Mouse (Mus musculus): ENCODE measurements at regions not wholly inside any gene's neighbourhood (a gene's known extent, or its start where the extent isn't known, plus 50 kb on each side); places are given as distances from the start of the nearest gene placed in this dataset.

DNA sequence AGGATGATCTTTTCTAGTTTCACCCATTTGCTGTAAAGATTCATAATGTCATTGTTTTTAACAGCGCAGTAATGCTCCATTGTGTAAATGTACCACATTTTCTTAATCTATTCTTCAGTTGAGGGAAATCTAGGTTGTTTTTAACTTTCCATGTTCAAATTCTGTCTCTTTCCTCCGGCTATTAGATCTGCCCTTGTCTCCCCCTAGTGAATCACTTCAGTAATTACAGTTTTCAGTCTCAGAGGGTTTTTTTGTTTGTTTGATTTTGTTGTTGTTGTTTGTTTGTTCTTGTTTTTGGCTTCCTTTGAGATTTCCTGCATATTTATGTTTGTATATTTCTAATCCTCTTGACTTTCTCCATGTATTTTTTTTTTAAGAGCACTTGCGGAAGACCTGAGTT, 194.8 kb upstream of the Thsd7b start:
- H3K27me3 ChIP-seq = no peaks in the 10 kb centered on the region
- H3K4me3 ChIP-seq = no peak overlapping the region
- no peaks in the 10 kb centered on the region for H3K36me3 ChIP-seq
- no peak overlapping the region for H3K9ac ChIP-seq
- no peaks in the 10 kb centered on the region for H3K4me1 ChIP-seq (replicated peaks)
- ATAC-seq (ENCODE audit: low read depth) = no peak
- WGBS = 68% methylated on average over 3 of the region's 3 CpGs
- H3K27ac ChIP-seq (replicated peaks) = no peak overlapping the region
- no peak overlapping the region for H3K4me2 ChIP-seq
- no peaks in the 10 kb centered on the region for H3K9me3 ChIP-seq

DNA sequence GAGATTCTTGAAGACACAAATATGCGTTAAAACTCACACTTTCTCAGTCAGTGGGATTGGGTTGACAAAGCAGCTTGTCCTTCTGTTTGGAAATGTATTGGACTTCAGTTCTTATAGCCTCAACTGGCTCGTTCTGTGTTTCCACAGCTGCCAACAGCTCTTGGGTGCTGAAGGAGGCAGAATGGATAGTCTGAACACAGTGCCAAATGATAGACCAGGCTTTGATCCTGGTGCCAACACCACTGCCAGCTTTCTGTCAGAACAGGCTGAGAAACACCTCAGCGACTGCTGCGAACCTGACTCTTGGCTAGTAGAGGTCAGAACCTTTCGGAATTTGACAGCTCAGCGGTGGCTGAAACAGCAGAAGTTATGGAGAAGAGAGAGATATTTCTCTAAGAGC, 215.9 kb upstream of the Thsd7b start:
- H3K4me2 ChIP-seq = no peak overlapping the region
- H3K9ac ChIP-seq = no peak overlapping the region
- no peaks in the 10 kb centered on the region for H3K9me3 ChIP-seq
- H3K4me3 ChIP-seq = no peak overlapping the region
- no peak overlapping the region for H3K27ac ChIP-seq (replicated peaks)
- H3K36me3 ChIP-seq = no peaks in the 10 kb centered on the region
- H3K27me3 ChIP-seq = no peaks in the 10 kb centered on the region
- 83% methylated on average over 6 of the region's 6 CpGs for WGBS
- no peaks in the 10 kb centered on the region for H3K4me1 ChIP-seq (replicated peaks)
- ATAC-seq (ENCODE audit: low read depth) = no peak

DNA sequence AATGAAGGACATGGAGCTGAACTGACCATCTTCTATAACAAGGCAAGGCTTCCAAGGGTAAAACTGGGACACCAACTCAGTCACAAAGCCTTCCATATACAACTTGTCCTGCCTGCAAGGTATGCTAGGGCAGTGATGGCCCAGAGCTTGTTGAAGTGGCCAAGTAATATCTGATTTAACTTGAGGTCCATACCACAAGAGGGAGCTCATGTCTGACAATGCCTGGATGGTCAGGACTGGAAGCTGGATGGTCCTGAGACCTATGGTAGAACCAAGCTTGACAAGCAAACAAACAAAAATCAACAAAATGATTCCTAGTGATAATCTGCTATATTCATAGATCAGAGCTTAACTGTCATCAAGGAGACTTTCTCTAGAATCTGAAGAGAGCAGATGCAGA, 217.8 kb upstream of the Thsd7b start:
- H3K4me1 ChIP-seq (replicated peaks) = no peaks in the 10 kb centered on the region
- H3K27me3 ChIP-seq = no peaks in the 10 kb centered on the region
- no peak overlapping the region for H3K4me3 ChIP-seq
- ATAC-seq (ENCODE audit: low read depth) = no peak
- H3K36me3 ChIP-seq = no peaks in the 10 kb centered on the region
- H3K4me2 ChIP-seq = no peak overlapping the region
- H3K9ac ChIP-seq = no peak overlapping the region
- no peak overlapping the region for H3K27ac ChIP-seq (replicated peaks)
- H3K9me3 ChIP-seq = no peaks in the 10 kb centered on the region

DNA sequence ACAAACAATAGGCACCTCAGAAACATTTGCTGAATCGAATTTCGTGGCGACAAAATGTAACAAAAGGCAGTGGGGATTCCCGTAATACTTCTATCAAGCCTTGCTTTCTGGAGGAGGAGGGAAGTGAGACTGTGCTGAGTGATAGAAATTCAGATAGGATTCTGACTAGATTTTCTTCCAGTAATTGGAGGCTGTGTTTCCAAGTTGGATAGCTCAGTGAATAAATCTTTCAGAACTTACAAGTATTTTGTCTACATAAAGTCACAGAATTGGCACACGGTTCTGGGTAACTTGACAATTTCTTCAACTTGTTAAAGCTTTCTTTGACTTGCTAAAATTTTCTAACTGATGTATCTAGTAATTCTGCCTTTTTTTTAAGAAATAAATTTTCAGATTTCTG, 239.4 kb upstream of the Thsd7b start:
- no peaks in the 10 kb centered on the region for H3K36me3 ChIP-seq
- H3K27me3 ChIP-seq = no peaks in the 10 kb centered on the region
- H3K9ac ChIP-seq = no peak overlapping the region
- H3K4me3 ChIP-seq = no peak overlapping the region
- no peak for ATAC-seq (ENCODE audit: low read depth)
- no peak overlapping the region for H3K27ac ChIP-seq (replicated peaks)
- no peaks in the 10 kb centered on the region for H3K9me3 ChIP-seq
- no peaks in the 10 kb centered on the region for H3K4me1 ChIP-seq (replicated peaks)
- no peak overlapping the region for H3K4me2 ChIP-seq
- WGBS = 66% methylated on average over 5 of the region's 5 CpGs

DNA sequence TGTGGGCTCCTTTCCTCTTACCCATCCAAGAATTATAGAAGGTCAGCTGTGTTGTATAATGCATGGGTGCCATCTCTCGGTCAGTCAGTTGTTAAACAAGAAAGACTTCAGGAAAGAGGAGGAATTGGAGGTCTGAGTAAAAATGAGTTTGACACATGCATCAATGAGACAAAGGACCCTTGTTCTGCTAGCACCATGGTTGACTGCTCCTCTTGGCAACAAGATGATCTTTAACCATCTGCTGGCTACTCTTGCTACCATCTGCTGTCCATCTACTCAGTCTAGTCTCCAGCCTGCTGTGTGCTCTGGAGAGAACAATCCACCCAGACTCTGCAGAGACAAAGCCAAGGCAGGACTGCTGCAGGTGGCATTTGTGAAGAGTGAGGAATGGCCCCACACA, 267.2 kb upstream of the Thsd7b start:
- no peak for ATAC-seq (ENCODE audit: low read depth)
- no peaks in the 10 kb centered on the region for H3K27me3 ChIP-seq
- 74% methylated on average over 1 of the region's 1 CpGs for WGBS
- no peaks in the 10 kb centered on the region for H3K36me3 ChIP-seq
- no peaks in the 10 kb centered on the region for H3K9me3 ChIP-seq
- H3K9ac ChIP-seq = no peak overlapping the region
- H3K4me1 ChIP-seq (replicated peaks) = no peaks in the 10 kb centered on the region
- no peak overlapping the region for H3K4me3 ChIP-seq
- no peak overlapping the region for H3K4me2 ChIP-seq
- no peak overlapping the region for H3K27ac ChIP-seq (replicated peaks)

DNA sequence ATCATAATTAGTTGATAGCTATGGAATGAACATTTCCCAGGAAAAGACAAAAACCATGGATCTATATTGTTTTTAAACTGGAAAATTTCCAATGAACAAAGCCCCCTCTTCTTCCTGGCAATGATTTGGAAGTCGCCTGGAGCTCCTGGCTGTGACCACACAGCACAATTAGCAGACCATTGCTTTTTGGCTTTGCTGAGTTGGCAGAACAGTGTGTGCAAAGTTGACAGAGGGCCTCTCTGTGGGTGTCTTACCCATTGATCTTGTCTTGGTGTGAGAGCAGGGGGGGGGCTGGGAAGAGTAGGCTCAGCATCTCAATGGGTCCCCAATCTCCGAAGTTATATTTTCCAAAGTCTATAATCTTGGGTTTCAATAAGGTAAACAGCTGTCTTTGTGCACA, 270.8 kb upstream of the Thsd7b start:
- H3K27ac ChIP-seq (replicated peaks) = no peak overlapping the region
- no peaks in the 10 kb centered on the region for H3K27me3 ChIP-seq
- H3K9ac ChIP-seq = no peak overlapping the region
- no peaks in the 10 kb centered on the region for H3K4me1 ChIP-seq (replicated peaks)
- H3K4me2 ChIP-seq = no peak overlapping the region
- no peak for ATAC-seq (ENCODE audit: low read depth)
- WGBS = 80% methylated on average over 2 of the region's 2 CpGs
- H3K9me3 ChIP-seq = no peaks in the 10 kb centered on the region
- H3K4me3 ChIP-seq = no peak overlapping the region
- no peaks in the 10 kb centered on the region for H3K36me3 ChIP-seq

DNA sequence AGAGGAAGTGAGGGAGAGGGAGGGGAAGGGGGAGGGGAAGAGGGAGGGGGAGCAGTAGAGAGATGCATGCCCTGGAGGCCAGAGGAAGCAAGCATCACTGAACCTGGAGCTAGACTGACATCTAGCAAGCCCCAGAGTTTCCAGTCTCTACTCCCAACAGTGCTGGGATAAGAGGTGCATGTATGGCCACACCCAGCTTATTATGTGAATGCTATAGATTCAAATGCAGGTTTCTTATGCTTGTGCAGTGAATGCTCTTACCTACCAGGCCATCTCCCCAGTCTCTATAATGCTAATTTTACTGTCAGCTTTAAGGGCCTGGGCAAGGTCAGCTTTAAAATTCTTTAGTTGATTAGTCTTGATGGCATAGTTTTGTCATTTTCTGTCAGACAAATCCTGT, 271.3 kb upstream of the Thsd7b start:
- no peak for ATAC-seq (ENCODE audit: low read depth)
- Histone ChIP-seq H3K4me3 (no peak overlapping the region), H3K27me3 (no peaks in the 10 kb centered on the region), H3K27ac (replicated peaks) (no peak overlapping the region), H3K4me2 (no peak overlapping the region), H3K4me1 (replicated peaks) (no peaks in the 10 kb centered on the region), H3K9ac (no peak overlapping the region), H3K9me3 (no peaks in the 10 kb centered on the region), H3K36me3 (no peaks in the 10 kb centered on the region)

DNA sequence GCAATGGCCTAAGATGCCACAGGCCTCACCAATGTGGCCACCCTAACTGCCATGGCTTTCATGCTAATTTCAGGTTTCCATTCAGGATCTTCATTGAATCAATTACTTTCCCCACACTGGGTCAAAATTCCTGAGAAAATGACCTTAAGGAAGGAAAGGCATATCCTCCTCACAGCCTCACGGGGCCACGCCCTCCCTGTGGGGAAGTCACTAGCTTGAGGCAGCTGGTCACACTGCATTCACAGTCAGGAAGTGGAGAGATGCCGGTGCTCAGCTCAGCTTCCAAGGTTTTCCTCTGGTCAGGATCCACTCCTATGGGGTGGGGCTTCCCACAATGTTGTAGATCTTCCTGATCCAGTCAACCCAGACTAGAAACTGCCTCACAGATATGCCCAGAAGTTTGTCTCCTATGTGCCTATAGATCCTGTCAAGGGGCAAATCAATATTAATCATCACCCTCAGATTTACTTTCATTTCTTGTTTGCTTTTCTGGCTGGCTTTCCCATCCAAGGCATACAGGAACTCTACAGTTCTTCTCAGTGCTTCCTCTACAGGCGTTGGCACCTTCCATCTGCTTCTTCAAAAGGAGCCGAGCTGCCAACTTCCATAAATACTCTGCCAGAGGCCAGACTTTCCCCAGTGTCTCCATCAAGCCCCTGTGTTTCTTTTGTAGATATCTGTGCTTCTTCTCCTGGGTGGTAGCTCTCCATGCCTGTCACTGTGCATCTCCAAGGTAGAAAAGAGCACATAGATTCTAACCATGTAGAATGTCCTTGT, 273.2 kb upstream of the Thsd7b start:
- no peak for ATAC-seq (ENCODE audit: low read depth)
- no peaks in the 10 kb centered on the region for H3K27me3 ChIP-seq
- no peak overlapping the region for H3K9ac ChIP-seq
- no peak overlapping the region for H3K4me3 ChIP-seq
- no peak overlapping the region for H3K4me2 ChIP-seq
- no peak overlapping the region for H3K27ac ChIP-seq (replicated peaks)
- WGBS = 75% methylated on average over 5 of the region's 5 CpGs
- H3K9me3 ChIP-seq = no peaks in the 10 kb centered on the region
- no peaks in the 10 kb centered on the region for H3K36me3 ChIP-seq
- no peaks in the 10 kb centered on the region for H3K4me1 ChIP-seq (replicated peaks)

DNA sequence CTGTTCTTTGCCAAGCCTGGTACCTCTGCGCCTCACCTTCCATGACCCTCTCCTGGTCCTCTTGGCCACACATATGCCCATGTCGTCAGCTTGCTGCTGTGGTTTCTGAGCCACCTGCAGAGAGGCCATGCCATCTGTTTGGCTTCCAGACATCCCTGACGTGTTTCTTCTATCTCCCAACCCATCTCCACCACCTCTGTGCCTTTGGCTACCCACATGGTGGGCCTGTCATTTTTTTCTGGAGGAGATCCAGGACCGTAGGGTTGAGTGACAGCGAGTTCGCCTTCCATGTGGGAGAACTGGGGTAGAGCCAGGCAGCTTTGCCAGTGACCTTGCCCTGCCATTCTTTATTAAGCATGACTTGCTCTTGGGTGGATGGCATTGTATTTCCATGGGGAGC, 278.4 kb upstream of the Thsd7b start:
- ATAC-seq (ENCODE audit: low read depth) = no peak
- no peak overlapping the region for H3K27ac ChIP-seq (replicated peaks)

DNA sequence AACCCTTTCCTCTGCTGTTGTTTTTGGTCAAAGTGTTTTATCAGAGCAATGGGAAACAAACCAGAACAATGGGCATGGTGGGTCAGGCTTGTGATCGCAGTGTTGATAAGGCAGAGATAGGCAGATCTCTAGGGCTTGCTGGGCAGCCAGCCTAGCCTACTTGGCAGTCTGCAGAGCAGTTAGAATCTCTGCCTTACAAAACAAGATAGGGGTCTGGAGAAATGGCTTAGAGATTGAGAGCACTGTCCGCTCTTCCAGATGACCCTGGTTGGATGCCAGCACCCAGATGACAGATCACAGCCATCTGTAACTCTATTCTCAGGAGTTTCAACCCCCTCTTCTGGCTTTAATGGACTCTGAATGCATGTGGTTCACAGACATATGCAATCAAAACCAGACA, 289.7 kb upstream of the Thsd7b start:
- no peak for ATAC-seq (ENCODE audit: low read depth)
- Histone ChIP-seq H3K27me3 (no peaks in the 10 kb centered on the region), H3K4me3 (no peak overlapping the region), H3K9ac (no peak overlapping the region), H3K4me2 (no peak overlapping the region), H3K9me3 (no peaks in the 10 kb centered on the region), H3K27ac (replicated peaks) (no peak overlapping the region), H3K4me1 (replicated peaks) (no peaks in the 10 kb centered on the region), H3K36me3 (no peaks in the 10 kb centered on the region)
- WGBS = 81% methylated on average over 2 of the region's 2 CpGs

More for the DNA sequence above, 278.4 kb upstream of the Thsd7b start:
- Histone ChIP-seq H3K27me3 (no peaks in the 10 kb centered on the region), H3K36me3 (no peaks in the 10 kb centered on the region), H3K4me1 (replicated peaks) (no peaks in the 10 kb centered on the region), H3K4me2 (no peak overlapping the region), H3K4me3 (no peak overlapping the region), H3K9me3 (no peaks in the 10 kb centered on the region), H3K9ac (no peak overlapping the region)
- 84% methylated on average over 6 of the region's 6 CpGs for WGBS

DNA sequence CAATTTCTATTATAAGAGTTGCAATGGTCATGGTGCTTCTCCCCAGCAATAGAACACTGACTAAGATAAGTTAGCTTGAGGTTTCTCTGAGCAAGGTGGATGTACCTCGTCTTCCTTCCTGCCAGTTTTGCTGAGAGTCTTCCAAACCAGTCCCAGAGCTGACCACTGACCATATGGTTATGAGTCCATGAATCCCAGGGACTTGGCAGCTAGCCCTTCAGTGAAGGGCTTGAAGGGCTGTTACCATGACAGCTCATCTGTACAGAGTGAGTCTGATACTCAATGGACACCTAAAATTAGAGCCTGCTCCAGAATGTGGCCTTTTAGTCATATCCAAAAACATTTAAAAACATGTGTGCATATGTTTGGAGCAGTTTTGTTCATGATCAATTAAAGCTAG, 297.5 kb upstream of the Thsd7b start:
- H3K4me3 ChIP-seq = no peak overlapping the region
- H3K9me3 ChIP-seq = no peaks in the 10 kb centered on the region
- no peaks in the 10 kb centered on the region for H3K4me1 ChIP-seq (replicated peaks)
- no peak overlapping the region for H3K4me2 ChIP-seq
- ATAC-seq (ENCODE audit: low read depth) = no peak
- H3K27ac ChIP-seq (replicated peaks) = no peak overlapping the region
- WGBS = 89% methylated on average over 1 of the region's 1 CpGs
- H3K27me3 ChIP-seq = no peaks in the 10 kb centered on the region
- no peak overlapping the region for H3K9ac ChIP-seq
- no peaks in the 10 kb centered on the region for H3K36me3 ChIP-seq

DNA sequence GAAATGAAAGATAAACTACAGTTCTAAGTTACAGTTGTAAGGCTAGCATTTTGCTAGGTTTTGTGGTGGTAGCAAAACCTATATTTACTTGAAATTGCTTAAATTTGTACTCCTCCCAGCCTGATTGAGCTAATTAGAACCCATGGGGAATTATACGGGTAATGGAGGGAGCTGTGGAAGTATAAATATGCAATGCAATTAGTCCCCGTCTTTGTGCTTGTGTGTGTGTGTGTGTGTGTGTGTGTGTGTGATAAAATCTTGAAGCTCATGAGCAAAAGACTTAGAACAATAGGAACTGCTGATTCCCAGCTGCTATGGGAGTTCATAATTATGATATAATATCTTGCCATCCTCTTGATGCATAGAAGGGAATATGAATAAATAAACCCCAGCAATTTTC, 321.7 kb upstream of the Thsd7b start:
- H3K27ac ChIP-seq (replicated peaks) = no peak overlapping the region
- H3K27me3 ChIP-seq = no peaks in the 10 kb centered on the region
- H3K9ac ChIP-seq = no peak overlapping the region
- H3K4me2 ChIP-seq = no peak overlapping the region
- H3K36me3 ChIP-seq = no peaks in the 10 kb centered on the region
- no peak for ATAC-seq (ENCODE audit: low read depth)
- H3K4me3 ChIP-seq = no peak overlapping the region
- whole genome bisulfite sequencing = 49% methylated on average over 2 of the region's 2 CpGs
- H3K9me3 ChIP-seq = no peaks in the 10 kb centered on the region
- no peaks in the 10 kb centered on the region for H3K4me1 ChIP-seq (replicated peaks)

DNA sequence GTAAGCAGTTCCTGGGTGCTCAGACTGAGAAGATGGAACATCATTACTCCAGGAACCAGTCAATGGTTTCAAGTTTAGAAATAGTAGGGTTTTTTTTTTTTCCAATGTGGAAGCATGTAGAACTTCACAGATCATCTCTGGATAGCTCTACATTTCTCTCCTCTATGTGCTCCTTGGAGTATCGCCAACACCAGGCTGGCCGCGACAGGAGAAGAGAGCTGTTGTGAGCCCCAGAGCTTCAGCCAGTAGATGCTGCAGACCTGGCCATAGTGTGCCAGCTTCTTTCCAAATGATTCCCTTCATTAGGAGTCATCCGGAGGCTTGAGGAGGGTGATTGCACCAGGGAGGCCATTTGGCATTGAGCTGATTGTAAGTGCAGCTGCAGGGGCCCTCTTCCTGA, 322.6 kb upstream of the Thsd7b start:
- H3K9ac ChIP-seq = no peak overlapping the region
- no peak overlapping the region for H3K27ac ChIP-seq (replicated peaks)
- 81% methylated on average over 4 of the region's 4 CpGs for WGBS
- no peaks in the 10 kb centered on the region for H3K9me3 ChIP-seq
- H3K4me1 ChIP-seq (replicated peaks) = no peaks in the 10 kb centered on the region
- no peak overlapping the region for H3K4me2 ChIP-seq
- no peak overlapping the region for H3K4me3 ChIP-seq
- no peaks in the 10 kb centered on the region for H3K36me3 ChIP-seq
- no peaks in the 10 kb centered on the region for H3K27me3 ChIP-seq
- no peak for ATAC-seq (ENCODE audit: low read depth)

Data from neural tube, embryonic 13.5 days (tissue).